Mouse (Mus musculus) midbrain, embryonic 11.5 days (tissue): ENCODE results near the gene Nmt2. TPM values are rescaled to one million over a fixed set of nuclear protein-coding genes. Genes with fewer than 3 reads are reported as not detected.

Experiments used
- ATAC-seq: fragments of 200-750 bp; cut with Nextera tagmentation; 2 replicates; pipeline ENCODE4 v1.8.0; 2017; ENCODE audit warnings: moderate TSS enrichment, moderate library complexity; ENCODE audit not compliant: low FRiP score
- DNase-seq: peaks from one replicate; pipeline ENCODE4 v3.0.0; 2015; ENCODE audit warnings: low spot score; ENCODE audit errors: missing footprints
- H3K27ac ChIP-seq: fragments of 300-500 bp; sonication (generic); 2 replicates; pipeline ENCODE4 v1.5.1; 2014; ENCODE audit warnings: low read depth, low read length
- H3K27me3 ChIP-seq: fragments of 300-500 bp; sonication (generic); 2 replicates; pipeline ENCODE4 v1.6.1; 2014; ENCODE audit warnings: mild to moderate bottlenecking, low read length, moderate library complexity, mixed read lengths; ENCODE audit not compliant: control insufficient read depth, insufficient read depth
- H3K36me3 ChIP-seq: fragments of 300-500 bp; sonication (generic); 2 replicates; pipeline ENCODE4 v1.6.1; 2014; ENCODE audit warnings: mild to moderate bottlenecking, low read length, moderate library complexity, mixed read lengths; ENCODE audit not compliant: control insufficient read depth, insufficient read depth
- H3K4me1 ChIP-seq: fragments of 300-500 bp; sonication (generic); 2 replicates; pipeline ENCODE4 v1.6.1; 2014; ENCODE audit warnings: low read length; ENCODE audit not compliant: control insufficient read depth, insufficient read depth
- H3K4me2 ChIP-seq: fragments of 300-500 bp; sonication (generic); 2 replicates; pipeline ENCODE4 v1.6.1; 2014; ENCODE audit warnings: mild to moderate bottlenecking, moderate library complexity
- H3K4me3 ChIP-seq: fragments of 300-500 bp; sonication (generic); 2 replicates; pipeline ENCODE4 v1.5.1; 2014; ENCODE audit warnings: low read depth, low read length
- H3K9ac ChIP-seq: fragments of 300-500 bp; sonication (generic); 2 replicates; pipeline ENCODE4 v1.6.1; 2014; ENCODE audit warnings: low read length
- H3K9me3 ChIP-seq: fragments of 300-500 bp; sonication (generic); 2 replicates; pipeline ENCODE4 v1.6.1; 2016; ENCODE audit warnings: low read length; ENCODE audit not compliant: control insufficient read depth
- WGBS: fragments of 180-500 bp; shearing (Covaris S2); extraction: QIAGEN DNeasy Blood & Tissue Kit; methylation state at CpG from one replicate; pipeline ENCODE4 v1.1.7; 2014; 5-methylcytosine and 5-hydroxymethylcytosine counted together
- polyA plus RNA-seq: library from polyadenylated mRNA; unstranded; fragments of >200 nt; fragmentation: Nextera tagmentation; extraction: Ambion mirVana; gene quantifications from 2 replicates; pipeline ENCODE4 v1.2.1, GENCODE M21; 2014

Nmt2 gene
- polyA plus RNA-seq, 1 experiment from 2014 or later: 69.8 TPM

DNA sequence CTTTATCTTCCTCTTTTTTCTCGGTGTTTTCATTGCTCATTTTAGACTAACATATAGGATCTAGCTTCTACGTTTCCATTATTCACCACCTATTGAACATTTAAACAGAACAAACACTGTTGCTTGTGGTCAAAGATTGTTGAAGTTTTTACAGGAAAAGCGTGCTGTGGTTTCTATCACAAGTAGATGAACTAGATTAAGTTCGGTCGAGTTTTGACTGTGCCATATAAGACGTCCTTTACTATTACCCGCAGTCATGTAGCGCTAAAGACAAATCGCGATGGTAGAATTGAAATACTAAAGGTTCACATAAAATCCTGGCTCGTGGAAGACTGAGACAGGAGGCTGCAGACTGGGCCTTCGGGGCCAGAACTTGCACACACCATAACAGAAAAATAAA lies 49.7 kb downstream of the Nmt2 start:
- ATAC-seq (no peak), DNase-seq (no peak)
- Histone ChIP-seq H3K9me3 (no peaks in the 10 kb centered on the region), H3K9ac (no peak overlapping the region), H3K36me3 (peaks cover 5% of the 10 kb centered on the region; the same call in 1 of the 2 replicates), H3K27ac (no peak overlapping the region), H3K4me3 (no peak overlapping the region), H3K4me1 (peaks cover 4% of the 10 kb centered on the region), H3K4me2 (no peak overlapping the region), H3K27me3 (peaks cover 5% of the 10 kb centered on the region; the same call in 1 of the 2 replicates)
- WGBS: 90% methylated on average over 12 of the region's 12 CpGs

DNA sequence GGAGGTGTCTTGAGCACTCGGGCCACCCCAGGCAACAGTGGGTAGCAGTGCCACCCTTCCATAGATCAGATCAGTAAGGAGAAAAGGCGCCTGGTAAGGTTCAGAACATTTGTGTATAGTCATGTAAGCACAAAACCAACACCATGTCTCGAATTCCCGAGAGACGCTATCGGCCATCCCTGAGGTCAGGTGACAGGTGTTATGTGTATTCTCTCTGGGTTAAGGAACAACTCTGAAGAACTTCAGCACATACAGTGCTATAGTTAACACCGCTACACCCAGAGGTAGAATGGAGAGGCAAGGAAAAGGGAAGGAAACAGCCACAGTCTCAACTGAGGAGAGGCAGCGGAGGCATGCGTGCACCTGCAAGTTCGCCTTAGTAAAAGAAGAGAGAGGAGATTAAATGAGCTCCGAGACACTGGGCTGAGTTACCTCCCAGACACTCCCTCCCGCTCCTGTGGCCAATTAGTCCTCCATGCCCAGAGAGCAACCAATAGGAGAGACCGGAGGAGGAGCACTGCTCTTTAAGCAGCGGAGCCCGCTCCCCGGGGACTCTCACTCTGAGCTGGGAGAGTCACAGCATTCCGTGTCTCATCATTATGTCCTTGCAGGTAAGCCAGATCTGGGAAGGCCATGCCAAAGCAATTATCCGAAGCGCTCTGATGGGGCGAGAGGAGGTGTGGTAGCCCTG lies 51.7 kb downstream of the Nmt2 start, which contains the start of gene Acbd7:
Acbd7 (plus strand) TSS at position 558 of the 691 bp plus-strand sequence.
- WGBS: 5% methylated on average over 20 of the region's 20 CpGs
- Histone ChIP-seq H3K36me3 (no peaks in the 10 kb centered on the region), H3K27ac (no peak within 1 kb of the TSS), H3K27me3 (peaks cover 5% of the 10 kb centered on the region; the same call in 1 of the 2 replicates), H3K9ac (0 out of 2 replicates have a peak within 1 kb of the TSS, but pooled peaks have one; percentile 10), H3K4me3 (peak within 1 kb of the TSS; percentile 14), H3K4me1 (peaks cover 4% of the 10 kb centered on the region), H3K4me2 (peak within 1 kb of the TSS; percentile 46), H3K9me3 (no peaks in the 10 kb centered on the region)
- DNase-seq: peak; percentile 85
- no peak for ATAC-seq

DNA sequence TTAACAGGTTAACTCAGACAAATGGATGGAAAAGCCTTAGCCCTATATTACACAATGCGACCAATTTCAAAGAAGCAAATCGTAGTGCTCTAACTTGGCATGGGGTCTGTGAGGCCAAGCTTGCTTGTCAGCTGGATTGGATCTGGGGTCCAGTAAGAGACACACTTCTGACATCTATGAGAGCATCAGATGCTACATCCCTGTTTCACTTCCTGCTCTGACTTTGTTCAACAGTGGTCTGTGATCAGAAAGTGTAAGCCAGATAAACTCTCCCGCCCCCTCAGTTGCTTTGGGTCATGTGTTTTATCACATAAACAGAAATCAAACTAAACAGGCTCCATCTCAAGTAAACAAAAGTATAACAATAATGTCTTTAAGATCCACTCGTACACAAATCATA lies 64.4 kb downstream of the Nmt2 start:
- H3K9me3 ChIP-seq: no peaks in the 10 kb centered on the region
- ATAC-seq (no peak), DNase-seq (no peak)
- H3K36me3 ChIP-seq: no peaks in the 10 kb centered on the region
- no peak overlapping the region for H3K9ac ChIP-seq
- H3K4me3 ChIP-seq: no peak overlapping the region
- 84% methylated on average over 4 of the region's 4 CpGs for WGBS
- H3K27ac ChIP-seq: no peak overlapping the region
- H3K4me1 ChIP-seq: no peaks in the 10 kb centered on the region
- no peak overlapping the region for H3K4me2 ChIP-seq
- no peaks in the 10 kb centered on the region for H3K27me3 ChIP-seq

DNA sequence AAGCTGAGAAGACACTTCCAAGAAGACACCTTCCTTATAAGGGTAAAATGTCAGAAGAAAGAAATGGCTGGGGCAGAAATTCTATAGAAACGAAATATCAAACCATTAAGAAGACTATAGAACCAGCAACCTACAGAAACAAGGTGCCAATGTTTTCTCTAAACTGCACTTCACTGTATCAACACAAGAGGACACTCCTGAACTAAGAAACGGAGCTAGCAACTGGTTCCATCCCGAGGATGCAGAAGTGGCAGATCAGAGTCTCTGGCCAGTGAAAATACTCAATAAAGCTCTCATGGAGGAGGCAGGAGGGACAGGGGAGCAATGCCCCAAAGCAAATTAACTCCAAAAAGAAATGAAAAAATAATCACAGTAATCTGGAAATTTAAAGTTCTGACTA lies 64.9 kb downstream of the Nmt2 start:
- no peaks in the 10 kb centered on the region for H3K27me3 ChIP-seq
- no peak overlapping the region for H3K9ac ChIP-seq
- WGBS: 22% methylated on average over 3 of the region's 3 CpGs
- ATAC-seq (no peak), DNase-seq (no peak)
- H3K9me3 ChIP-seq: no peaks in the 10 kb centered on the region
- H3K4me3 ChIP-seq: no peak overlapping the region
- no peak overlapping the region for H3K27ac ChIP-seq
- H3K4me1 ChIP-seq: no peaks in the 10 kb centered on the region
- no peak overlapping the region for H3K4me2 ChIP-seq
- no peaks in the 10 kb centered on the region for H3K36me3 ChIP-seq

DNA sequence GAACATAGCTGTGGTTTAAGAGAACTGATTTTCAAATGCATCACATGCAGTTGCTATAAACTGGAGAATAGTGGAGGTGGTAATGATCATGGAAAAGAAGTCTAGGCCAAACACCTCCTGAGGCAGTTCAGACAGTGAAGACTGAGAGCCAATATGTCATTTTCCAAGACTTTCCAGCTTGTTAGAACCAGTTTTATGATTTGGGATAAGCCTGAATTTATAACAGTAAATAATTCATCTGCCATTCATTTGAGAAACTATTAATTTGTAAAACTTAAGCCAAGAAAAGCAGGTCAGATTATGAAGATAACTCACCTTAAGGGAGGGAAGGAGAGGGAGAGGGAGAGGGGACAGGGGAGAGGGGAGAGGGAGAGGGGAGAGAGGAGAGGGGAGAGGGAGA lies 69.1 kb downstream of the Nmt2 start:
- DNase-seq (no peak), ATAC-seq (no peak)
- H3K4me3 ChIP-seq: no peak overlapping the region
- H3K27me3 ChIP-seq: no peaks in the 10 kb centered on the region
- H3K27ac ChIP-seq: no peak overlapping the region
- no peaks in the 10 kb centered on the region for H3K36me3 ChIP-seq
- no peak overlapping the region for H3K4me2 ChIP-seq
- H3K9ac ChIP-seq: no peak overlapping the region
- no peaks in the 10 kb centered on the region for H3K9me3 ChIP-seq
- H3K4me1 ChIP-seq: no peaks in the 10 kb centered on the region

DNA sequence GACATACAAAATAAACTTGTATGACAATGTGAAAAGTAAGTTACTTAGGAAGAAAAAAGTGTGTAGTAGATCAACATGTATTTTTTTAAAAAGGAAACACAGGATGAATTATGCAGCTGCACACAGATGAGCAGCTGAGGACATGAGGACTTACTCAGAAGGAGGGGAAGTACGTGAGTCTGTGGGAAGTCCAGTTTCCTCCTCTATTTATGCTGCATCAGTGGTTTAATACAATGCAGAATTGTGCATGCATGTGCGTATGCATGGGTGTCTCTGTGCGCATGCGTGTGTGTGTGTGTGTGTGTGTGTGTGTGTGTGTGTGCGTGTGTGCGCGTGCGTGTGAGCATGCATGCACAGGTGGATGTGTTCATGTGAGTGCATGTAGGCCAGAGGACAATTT lies 71.8 kb downstream of the Nmt2 start:
- Histone ChIP-seq H3K9ac (no peak overlapping the region), H3K9me3 (no peaks in the 10 kb centered on the region), H3K4me2 (no peak overlapping the region), H3K4me3 (no peak overlapping the region), H3K27ac (no peak overlapping the region), H3K27me3 (no peaks in the 10 kb centered on the region), H3K4me1 (no peaks in the 10 kb centered on the region), H3K36me3 (no peaks in the 10 kb centered on the region)
- WGBS: 94% methylated on average over 8 of the region's 8 CpGs
- DNase-seq: no peak
- ATAC-seq: no peak

DNA sequence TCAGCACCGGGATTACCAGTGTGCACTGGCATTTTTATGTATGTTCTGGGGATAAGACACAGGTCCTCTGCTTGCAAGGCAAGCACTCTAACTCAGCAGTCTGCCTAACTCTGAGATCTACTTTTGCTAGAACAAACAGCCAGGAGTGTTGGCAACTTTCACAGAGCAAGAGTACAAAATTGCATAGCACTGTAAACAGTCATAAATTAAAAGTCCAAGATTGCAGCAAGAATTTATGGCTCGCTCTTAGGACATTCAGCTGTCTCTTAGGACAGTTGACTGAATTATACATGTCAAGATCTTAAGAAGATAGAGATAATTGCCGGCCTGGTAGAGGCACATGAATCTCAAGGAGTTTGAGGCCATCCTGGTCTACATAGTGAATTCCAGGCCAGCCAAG lies 72.3 kb downstream of the Nmt2 start:
- no peaks in the 10 kb centered on the region for H3K9me3 ChIP-seq
- no peaks in the 10 kb centered on the region for H3K4me1 ChIP-seq
- H3K36me3 ChIP-seq: no peaks in the 10 kb centered on the region
- WGBS: 78% methylated on average over 3 of the region's 3 CpGs
- no peak overlapping the region for H3K4me3 ChIP-seq
- ATAC-seq: no peak
- H3K9ac ChIP-seq: no peak overlapping the region
- no peak overlapping the region for H3K27ac ChIP-seq
- no peak overlapping the region for H3K4me2 ChIP-seq
- H3K27me3 ChIP-seq: no peaks in the 10 kb centered on the region
- DNase-seq: no peak

DNA sequence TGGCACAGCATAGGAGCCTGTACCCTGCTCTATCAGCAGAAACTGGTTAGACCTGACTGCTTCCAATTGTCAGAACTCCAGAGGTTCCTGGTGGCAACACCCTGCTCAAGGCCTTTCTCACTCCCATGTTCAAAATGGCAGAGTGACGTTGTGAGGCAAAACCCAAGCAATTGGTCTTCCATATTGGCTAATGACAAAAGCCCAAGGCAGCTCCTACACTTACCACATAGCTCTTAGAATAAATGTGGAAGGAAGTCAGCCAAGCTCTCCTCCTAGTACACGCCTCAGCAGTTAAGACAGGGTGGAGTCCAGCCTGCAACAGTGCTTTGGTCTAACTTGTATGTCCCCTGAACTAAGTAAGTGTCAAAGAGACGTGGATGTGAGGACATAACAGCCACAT lies 73.9 kb downstream of the Nmt2 start:
- Histone ChIP-seq H3K27me3 (no peaks in the 10 kb centered on the region), H3K36me3 (no peaks in the 10 kb centered on the region), H3K4me1 (no peaks in the 10 kb centered on the region), H3K4me3 (no peak overlapping the region), H3K9me3 (no peaks in the 10 kb centered on the region), H3K9ac (no peak overlapping the region), H3K4me2 (no peak overlapping the region), H3K27ac (no peak overlapping the region)
- ATAC-seq: no peak
- DNase-seq: no peak
- WGBS: 82% methylated on average over 3 of the region's 3 CpGs

DNA sequence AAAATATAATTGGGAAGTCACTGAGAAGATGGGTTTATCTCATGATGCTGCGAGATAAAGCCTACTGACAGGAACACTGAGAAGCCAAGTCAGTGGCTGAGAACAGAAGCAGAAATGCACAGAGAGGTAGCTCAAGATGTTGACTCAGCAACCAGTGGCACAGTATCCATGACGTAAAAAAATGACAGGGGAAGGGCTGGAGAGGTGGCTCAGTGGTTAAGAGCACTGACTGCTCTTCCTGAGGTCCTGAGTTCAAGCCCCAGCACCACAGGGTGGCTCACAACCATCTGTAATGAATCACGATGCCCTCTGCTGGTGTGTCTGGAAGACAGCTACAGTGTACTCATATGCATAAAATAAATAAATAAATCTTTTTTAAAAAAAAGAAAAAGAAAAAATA lies 77.1 kb downstream of the Nmt2 start:
- no peaks in the 10 kb centered on the region for H3K9me3 ChIP-seq
- H3K27me3 ChIP-seq: no peaks in the 10 kb centered on the region
- 84% methylated on average over 3 of the region's 3 CpGs for WGBS
- no peak overlapping the region for H3K27ac ChIP-seq
- no peak overlapping the region for H3K9ac ChIP-seq
- DNase-seq: no peak
- no peak overlapping the region for H3K4me2 ChIP-seq
- no peak for ATAC-seq
- no peaks in the 10 kb centered on the region for H3K36me3 ChIP-seq
- no peaks in the 10 kb centered on the region for H3K4me1 ChIP-seq
- no peak overlapping the region for H3K4me3 ChIP-seq
